ENCODE assay signal across 17 mouse cellular contexts in the genomic region with DNA sequence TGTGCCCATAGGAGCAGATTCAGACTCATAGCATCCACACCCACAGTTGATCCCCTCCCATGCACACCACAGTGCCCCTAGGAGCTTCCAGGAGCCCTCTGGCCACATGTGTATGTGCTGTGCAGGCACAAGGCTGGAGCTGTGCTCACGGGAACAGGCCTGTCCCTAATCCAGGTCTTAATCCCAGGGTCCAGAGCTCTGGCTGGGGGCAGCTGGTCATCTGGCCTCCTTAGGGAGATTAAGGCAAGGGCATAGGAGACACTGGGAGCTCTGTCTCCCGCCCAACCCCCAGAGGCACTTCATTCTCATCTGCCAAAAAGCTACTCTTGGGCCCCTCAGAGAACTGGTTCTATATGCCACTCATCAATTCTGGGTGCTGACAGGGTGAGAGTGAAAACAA. TPM values are rescaled to one million over a fixed set of nuclear protein-coding genes. Genes with fewer than 3 reads are reported as not detected.
DNase-seq lines count a peak whose midpoint lies in the region; ATAC-seq and TF ChIP-seq lines count a peak whose summit lies in the region.
"Had no signal": no experiment of that assay in that cellular context is flagged by ENCODE, and none has a peak within 500 bp of the region (broad histone marks: within the 10 kb centered on the region; RNA-seq: fewer than 3 reads in every experiment).

No protein-coding gene starts in this region.

- peaks cover 74% of the 10 kb centered on the region for H3K4me1 ChIP-seq in forebrain, embryonic 10.5 days
- peaks cover 18% of the 10 kb centered on the region for H3K4me1 ChIP-seq in forebrain, postnatal 0 days (ENCODE audit: insufficient read depth)
- peaks cover 20% of the 10 kb centered on the region for H3K4me1 ChIP-seq in hindbrain, embryonic 11.5 days (replicated peaks; ENCODE audit: control insufficient read depth, insufficient read depth, low read length)
- peaks cover 46% of the 10 kb centered on the region for H3K4me1 ChIP-seq in hindbrain, embryonic 14.5 days (replicated peaks; ENCODE audit: control insufficient read depth, insufficient read depth, low read length)
- peaks cover 48% of the 10 kb centered on the region for H3K4me1 ChIP-seq in hindbrain, postnatal 0 days (ENCODE audit: insufficient read depth, low read length)
- H3K4me1 ChIP-seq in thymus, adult 2 months (replicated peaks; ENCODE audit: control insufficient read depth, insufficient read depth, low read length), result peaks cover 6% of the 10 kb centered on the region; the same call in 1 of the 2 replicates

- ATAC-seq in forebrain, postnatal 0 days, result no peak
- ATAC-seq in hindbrain, embryonic 11.5 days (ENCODE audit: low FRiP score), result no peak
- no peak for ATAC-seq in hindbrain, embryonic 14.5 days (ENCODE audit: low FRiP score)
- no peak for ATAC-seq in hindbrain, postnatal 0 days
- no peak for ATAC-seq in erythroid progenitor cell, adult 5-6 weeks (replicated peaks; ENCODE audit: low FRiP score, poor library complexity, severe bottlenecking)

- 69% methylated on average over 2 of the region's 2 CpGs for WGBS in forebrain, embryonic 10.5 days
- WGBS in forebrain, postnatal 0 days, result 61% methylated on average over 2 of the region's 2 CpGs
- 81% methylated on average over 2 of the region's 2 CpGs for WGBS in hindbrain, embryonic 11.5 days
- 77% methylated on average over 2 of the region's 2 CpGs for whole genome bisulfite sequencing in hindbrain, embryonic 14.5 days
- WGBS in hindbrain, postnatal 0 days, result 57% methylated on average over 2 of the region's 2 CpGs
- 100% methylated on average over 2 of the region's 2 CpGs for WGBS in thymus, adult 2 months

- 0 out of 2 replicates have a peak, but pooled peaks cover 7% of the 10 kb centered on the region for H3K27me3 ChIP-seq in forebrain, embryonic 10.5 days (ENCODE audit: poor library complexity, severe bottlenecking)
- no peaks in the 10 kb centered on the region for H3K27me3 ChIP-seq in forebrain, postnatal 0 days (ENCODE audit: insufficient read depth, low read length)
- no peaks in the 10 kb centered on the region for H3K27me3 ChIP-seq in hindbrain, embryonic 11.5 days (ENCODE audit: control insufficient read depth, insufficient read depth, low read length)
- no peaks in the 10 kb centered on the region for H3K27me3 ChIP-seq in hindbrain, embryonic 14.5 days (ENCODE audit: control insufficient read depth, insufficient read depth, low read length)
- no peaks in the 10 kb centered on the region for H3K27me3 ChIP-seq in hindbrain, postnatal 0 days (ENCODE audit: insufficient read depth, low read length)
- no peaks in the 10 kb centered on the region for H3K27me3 ChIP-seq in thymus, adult 2 months (ENCODE audit: control insufficient read depth, insufficient read depth, low read length)
- H3K27me3 ChIP-seq: liver, embryonic 15.5 days had no signal

- TF ChIP-seq POLR2A in brain, embryonic 14.5 days (IDR thresholded peaks at IDR 0.05; ENCODE audit: borderline replicate concordance, extremely low read depth, insufficient read depth, insufficient read length, poor library complexity, severe bottlenecking), result no peak
- no peak for TF ChIP-seq POLR2A in thymus, adult 2 months (IDR thresholded peaks at IDR 0.05; ENCODE audit: control insufficient read depth, extremely low read depth, insufficient read depth, low read length, poor library complexity)

- DNase-seq in forebrain, embryonic 10.5 days (ENCODE audit: extremely low spot score, low spot score), result no peak
- DNase-seq in forebrain, postnatal 0 days, result no peak
- DNase-seq in hindbrain, embryonic 11.5 days (ENCODE audit: low spot score), result no peak
- no peak for DNase-seq in hindbrain, embryonic 14.5 days (ENCODE audit: low spot score)
- peak; percentile 39 for DNase-seq in brain, embryonic 14.5 days (ENCODE audit: low read depth)
- no peak for DNase-seq in hindbrain, postnatal 0 days (ENCODE audit: low spot score)
- no peak for DNase-seq in thymus, adult 2 months
- DNase-seq: embryo, embryonic 11 days; gastrocnemius, postnatal 36 days; kidney, adult 18-20 months; kidney, postnatal 14 days; layer of hippocampus, adult 9-11 months; lung, postnatal 14 days; thymus, postnatal 4 days had no signal

- no peak for TF ChIP-seq CTCF in forebrain, postnatal 0 days (IDR thresholded peaks at IDR 0.05; ENCODE audit: low read depth)
- no peak for TF ChIP-seq CTCF in brain, embryonic 14.5 days (IDR thresholded peaks at IDR 0.05; ENCODE audit: borderline replicate concordance, extremely low read depth, insufficient read depth, insufficient read length)
- TF ChIP-seq CTCF in hindbrain, postnatal 0 days (IDR thresholded peaks at IDR 0.05; ENCODE audit: low read depth), result no peak
- no peak for TF ChIP-seq CTCF in thymus, adult 2 months (IDR thresholded peaks at IDR 0.05; ENCODE audit: borderline replicate concordance, control insufficient read depth, extremely low read depth, insufficient read depth, low read length, poor library complexity)

- H3K4me2 ChIP-seq in forebrain, postnatal 0 days (ENCODE audit: low read depth), result no peak overlapping the region
- no peak overlapping the region for H3K4me2 ChIP-seq in hindbrain, embryonic 11.5 days (replicated peaks; ENCODE audit: low read depth, low read length)
- no peak overlapping the region for H3K4me2 ChIP-seq in hindbrain, embryonic 14.5 days (replicated peaks)
- no peak overlapping the region for H3K4me2 ChIP-seq in hindbrain, postnatal 0 days (ENCODE audit: low read depth, low read length)
- H3K4me2 ChIP-seq: heart, embryonic 11.5 days; liver, embryonic 15.5 days had no signal

- no peak overlapping the region for H3K9ac ChIP-seq in forebrain, postnatal 0 days
- no peak overlapping the region for H3K9ac ChIP-seq in hindbrain, embryonic 11.5 days (ENCODE audit: low read depth, low read length)
- H3K9ac ChIP-seq in hindbrain, embryonic 14.5 days, result no peak overlapping the region
- no peak overlapping the region; the same call in 1 of the 2 replicates for H3K9ac ChIP-seq in hindbrain, postnatal 0 days (replicated peaks; ENCODE audit: low read length)
- H3K9ac ChIP-seq: liver, embryonic 15.5 days had no signal

- no peaks in the 10 kb centered on the region for H3K9me3 ChIP-seq in forebrain, embryonic 10.5 days
- H3K9me3 ChIP-seq in forebrain, postnatal 0 days (ENCODE audit: low read length), result no peaks in the 10 kb centered on the region
- H3K9me3 ChIP-seq in hindbrain, embryonic 11.5 days (ENCODE audit: control insufficient read depth, low read length), result no peaks in the 10 kb centered on the region
- H3K9me3 ChIP-seq in hindbrain, embryonic 14.5 days (ENCODE audit: control insufficient read depth, low read length), result no peaks in the 10 kb centered on the region
- no peaks in the 10 kb centered on the region for H3K9me3 ChIP-seq in hindbrain, postnatal 0 days (ENCODE audit: low read length)
- H3K9me3 ChIP-seq: liver, embryonic 15.5 days had no signal

- H3K27ac ChIP-seq in forebrain, embryonic 10.5 days, result peak overlapping the region; percentile 54
- H3K27ac ChIP-seq in forebrain, postnatal 0 days (ENCODE audit: low read depth, low read length), result no peak overlapping the region
- peak overlapping the region; percentile 85; the same call in 1 of the 2 replicates for H3K27ac ChIP-seq in hindbrain, embryonic 11.5 days (ENCODE audit: low read depth, low read length)
- no peak overlapping the region for H3K27ac ChIP-seq in hindbrain, embryonic 14.5 days
- H3K27ac ChIP-seq in hindbrain, postnatal 0 days, result peak overlapping the region; percentile 88
- H3K27ac ChIP-seq in thymus, adult 2 months (ENCODE audit: control insufficient read depth, insufficient read depth, low read length), result no peak overlapping the region
- H3K27ac ChIP-seq: liver, embryonic 15.5 days had no signal

- H3K36me3 ChIP-seq in forebrain, embryonic 10.5 days (replicated peaks), result 0 out of 2 replicates have a peak, but pooled peaks cover 4% of the 10 kb centered on the region
- no peaks in the 10 kb centered on the region; the same call in 1 of the 2 replicates for H3K36me3 ChIP-seq in forebrain, postnatal 0 days (ENCODE audit: insufficient read depth)
- no peaks in the 10 kb centered on the region for H3K36me3 ChIP-seq in hindbrain, embryonic 11.5 days (ENCODE audit: control insufficient read depth, insufficient read depth, low read length)
- no peaks in the 10 kb centered on the region for H3K36me3 ChIP-seq in hindbrain, embryonic 14.5 days (replicated peaks; ENCODE audit: control insufficient read depth, insufficient read depth)
- no peaks in the 10 kb centered on the region for H3K36me3 ChIP-seq in hindbrain, postnatal 0 days (ENCODE audit: insufficient read depth, low read length)
- H3K36me3 ChIP-seq in thymus, adult 2 months (ENCODE audit: control insufficient read depth, insufficient read depth, low read length), result no peaks in the 10 kb centered on the region
- H3K36me3 ChIP-seq: liver, embryonic 15.5 days had no signal

- no peak overlapping the region for H3K4me3 ChIP-seq in forebrain, embryonic 10.5 days
- no peak overlapping the region for H3K4me3 ChIP-seq in forebrain, postnatal 0 days (ENCODE audit: low read depth, low read length)
- no peak overlapping the region for H3K4me3 ChIP-seq in hindbrain, embryonic 11.5 days (ENCODE audit: low read depth, low read length)
- H3K4me3 ChIP-seq in hindbrain, embryonic 14.5 days (replicated peaks; ENCODE audit: low read length), result no peak overlapping the region
- H3K4me3 ChIP-seq in hindbrain, postnatal 0 days (ENCODE audit: low read length), result no peak overlapping the region
- H3K4me3 ChIP-seq in thymus, adult 2 months (ENCODE audit: control insufficient read depth, insufficient read depth, low read length), result no peak overlapping the region
- H3K4me3 ChIP-seq: liver, embryonic 15.5 days had no signal

RNA-seq across cellular contexts. Expression of a gene that starts 11.3 kb away (rescaled TPM):
- 17.8 and 18.7 TPM in 2 replicates for polyA plus RNA-seq in forebrain, embryonic 10.5 days (2016; fragmentation: Nextera tagmentation; extraction: Ambion mirVana)
- total RNA-seq in forebrain, postnatal 0 days (2014; rRNA removed), result 318 and 421 TPM in 2 replicates
- polyA plus RNA-seq in forebrain, postnatal 0 days (2015; fragmentation: Nextera tagmentation; extraction: Ambion mirVana), result 159 and 204 TPM in 2 replicates
- polyA plus RNA-seq in hindbrain, embryonic 11.5 days (2014; fragmentation: Nextera tagmentation; extraction: Ambion mirVana), result 12.0 and 15.2 TPM in 2 replicates
- 110 and 129 TPM in 2 replicates for polyA plus RNA-seq in hindbrain, embryonic 14.5 days (2014; fragmentation: Nextera tagmentation; extraction: Ambion mirVana)
- polyA plus RNA-seq in brain, embryonic 14.5 days (2012; rRNA removed), result 137 and 275 TPM in 2 replicates
- total RNA-seq in hindbrain, postnatal 0 days (2014; rRNA removed), result 587 and 649 TPM in 2 replicates
- polyA plus RNA-seq in hindbrain, postnatal 0 days (2015; fragmentation: Nextera tagmentation; extraction: Ambion mirVana), result 150 and 180 TPM in 2 replicates
- total RNA-seq in erythroid progenitor cell, adult 5-6 weeks (2015; ENCODE audit: low replicate concordance), result 25.9 and 31.0 TPM in 2 replicates
- 9.9 and 13.7 TPM in 2 replicates for total RNA-seq in erythroid progenitor cell, adult 5-6 weeks (2017; ENCODE audit: low replicate concordance)
- 96.8 and 97.5 TPM in 2 replicates for polyA plus RNA-seq in thymus, adult 2 months (2012; rRNA removed)

Comparison
In these comparisons a context has a peak if more than half of its experiments do, and no peak if none do; other contexts are left out.
1. H3K27ac ChIP-seq: peak in forebrain, embryonic 10.5 days (single experiment), hindbrain, embryonic 11.5 days (single experiment) and hindbrain, postnatal 0 days (single experiment); none in forebrain, postnatal 0 days (single experiment), hindbrain, embryonic 14.5 days (single experiment) and thymus, adult 2 months (single experiment).